Comparison of ENCODE assay signal across 19 mouse cellular contexts in the genomic region with DNA sequence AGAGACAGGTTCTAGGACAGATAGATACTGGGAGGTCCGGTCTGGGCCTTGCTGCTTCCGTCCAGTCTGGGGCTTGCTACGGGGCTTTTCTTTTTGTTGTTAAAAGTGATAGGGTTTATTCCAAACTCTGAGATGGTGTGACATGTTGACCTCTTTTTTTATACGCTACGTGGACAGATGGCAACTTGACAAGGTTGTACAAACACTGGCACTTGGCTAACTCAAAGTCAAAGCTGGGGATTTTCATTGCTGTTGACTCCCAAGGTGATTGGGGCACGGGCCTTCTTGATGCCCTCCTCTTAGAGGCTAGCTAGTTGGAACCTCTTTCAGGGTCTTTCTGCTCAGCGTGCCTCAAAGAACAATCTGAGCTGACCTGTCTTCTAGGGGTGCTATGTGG. TPM values are rescaled to one million over a fixed set of nuclear protein-coding genes. Genes with fewer than 3 reads are reported as not detected.
DNase-seq lines count a peak whose midpoint lies in the region; ATAC-seq and TF ChIP-seq lines count a peak whose summit lies in the region.
"Had no signal": no experiment of that assay in that cellular context is flagged by ENCODE, and none has a peak within 500 bp of the region (broad histone marks: within the 10 kb centered on the region; RNA-seq: fewer than 3 reads in every experiment).

No protein-coding gene starts in this region.

- no peak overlapping the region for H3K9ac ChIP-seq in stomach, embryonic 16.5 days (ENCODE audit: low read length)
- no peak overlapping the region for H3K9ac ChIP-seq in forebrain, embryonic 13.5 days
- H3K9ac ChIP-seq: embryonic facial prominence, embryonic 12.5 days; forebrain, embryonic 15.5 days; hindbrain, embryonic 14.5 days; limb, embryonic 12.5 days; liver, embryonic 15.5 days; midbrain, embryonic 12.5 days; neural tube, embryonic 13.5 days had no signal

- no peak for DNase-seq in heart, embryonic 10.5 days (ENCODE audit: low spot score)
- DNase-seq in heart, postnatal 36 days, result no peak
- DNase-seq in layer of hippocampus, adult 2 months (ENCODE audit: low spot score in 2 of 2), result no peak
- no peak for DNase-seq in layer of hippocampus, adult 9-11 months
- no peak for DNase-seq in embryonic facial prominence, embryonic 10.5 days (ENCODE audit: low spot score)
- DNase-seq: cerebellum, adult 9-10 months; gastrocnemius, postnatal 14 days; thymus, adult 18-20 months; thymus, postnatal 4 days had no signal

- H3K4me3 ChIP-seq in heart, embryonic 10.5 days, result no peak overlapping the region
- H3K4me3 ChIP-seq in layer of hippocampus, adult 2 months, result no peak overlapping the region
- no peak overlapping the region for H3K4me3 ChIP-seq in embryonic facial prominence, embryonic 10.5 days
- no peak overlapping the region for H3K4me3 ChIP-seq in stomach, embryonic 16.5 days (replicated peaks; ENCODE audit: low read length)
- H3K4me3 ChIP-seq in forebrain, embryonic 13.5 days, result no peak overlapping the region
- H3K4me3 ChIP-seq: embryonic facial prominence, embryonic 12.5 days; forebrain, embryonic 15.5 days; limb, embryonic 12.5 days; liver, embryonic 15.5 days; midbrain, embryonic 12.5 days; neural tube, embryonic 13.5 days had no signal

- no peak overlapping the region for H3K4me2 ChIP-seq in stomach, embryonic 16.5 days (ENCODE audit: low read depth, low read length)
- H3K4me2 ChIP-seq in forebrain, embryonic 13.5 days, result no peak overlapping the region
- H3K4me2 ChIP-seq: embryonic facial prominence, embryonic 12.5 days; forebrain, embryonic 15.5 days; hindbrain, embryonic 14.5 days; limb, embryonic 12.5 days; liver, embryonic 15.5 days; midbrain, embryonic 12.5 days; neural tube, embryonic 13.5 days had no signal

- ATAC-seq in stomach, embryonic 16.5 days (ENCODE audit: insufficient read depth, low FRiP score), result no peak
- no peak for ATAC-seq in forebrain, embryonic 13.5 days
- ATAC-seq: forebrain, embryonic 15.5 days; lung, postnatal 0 days had no signal

- no peaks in the 10 kb centered on the region for H3K36me3 ChIP-seq in heart, embryonic 10.5 days
- H3K36me3 ChIP-seq in embryonic facial prominence, embryonic 10.5 days (replicated peaks), result no peaks in the 10 kb centered on the region
- H3K36me3 ChIP-seq in stomach, embryonic 16.5 days (ENCODE audit: control insufficient read depth, insufficient read depth, low read length), result no peaks in the 10 kb centered on the region
- no peaks in the 10 kb centered on the region for H3K36me3 ChIP-seq in forebrain, embryonic 13.5 days (ENCODE audit: poor library complexity, severe bottlenecking)
- H3K36me3 ChIP-seq: embryonic facial prominence, embryonic 12.5 days; forebrain, embryonic 15.5 days; limb, embryonic 12.5 days; liver, embryonic 15.5 days; midbrain, embryonic 12.5 days; neural tube, embryonic 13.5 days had no signal

- WGBS in heart, embryonic 10.5 days, result 67% methylated on average over 7 of the region's 7 CpGs
- WGBS in embryonic facial prominence, embryonic 10.5 days, result 82% methylated on average over 7 of the region's 7 CpGs
- 68% methylated on average over 7 of the region's 7 CpGs for WGBS in stomach, embryonic 16.5 days
- 93% methylated on average over 7 of the region's 7 CpGs for WGBS in forebrain, embryonic 13.5 days

- H3K9me3 ChIP-seq in heart, embryonic 10.5 days, result no peaks in the 10 kb centered on the region
- 0 out of 2 replicates have a peak, but pooled peaks cover 4% of the 10 kb centered on the region for H3K9me3 ChIP-seq in embryonic facial prominence, embryonic 10.5 days
- H3K9me3 ChIP-seq in stomach, embryonic 16.5 days (replicated peaks; ENCODE audit: control insufficient read depth, low read length), result no peaks in the 10 kb centered on the region
- no peaks in the 10 kb centered on the region; the same call in 1 of the 2 replicates for H3K9me3 ChIP-seq in forebrain, embryonic 13.5 days (replicated peaks)
- H3K9me3 ChIP-seq: embryonic facial prominence, embryonic 12.5 days; forebrain, embryonic 15.5 days; limb, embryonic 12.5 days; liver, embryonic 15.5 days; midbrain, embryonic 12.5 days had no signal

- 0 out of 2 replicates have a peak overlapping the region, but pooled peaks have one; percentile 10 for H3K27ac ChIP-seq in heart, embryonic 10.5 days
- H3K27ac ChIP-seq in layer of hippocampus, adult 2 months, result peak overlapping the region; percentile 36; the same call in 1 of the 2 replicates
- H3K27ac ChIP-seq in embryonic facial prominence, embryonic 10.5 days (replicated peaks), result 0 out of 2 replicates have a peak overlapping the region, but pooled peaks have one; percentile 63
- peak overlapping the region; percentile 17; the same call in 1 of the 2 replicates for H3K27ac ChIP-seq in stomach, embryonic 16.5 days (ENCODE audit: low read length)
- no peak overlapping the region for H3K27ac ChIP-seq in forebrain, embryonic 13.5 days
- H3K27ac ChIP-seq: embryonic facial prominence, embryonic 12.5 days; forebrain, embryonic 15.5 days; hindbrain, embryonic 14.5 days; limb, embryonic 12.5 days; liver, embryonic 15.5 days; midbrain, embryonic 12.5 days; neural tube, embryonic 13.5 days had no signal

- no peak for TF ChIP-seq CTCF in layer of hippocampus, adult 2 months (conservative IDR thresholded peaks at IDR 0.05)

- no peaks in the 10 kb centered on the region for H3K27me3 ChIP-seq in heart, embryonic 10.5 days (ENCODE audit: insufficient read depth, poor library complexity, severe bottlenecking)
- H3K27me3 ChIP-seq in embryonic facial prominence, embryonic 10.5 days (replicated peaks; ENCODE audit: low read depth, poor library complexity, severe bottlenecking), result no peaks in the 10 kb centered on the region
- no peaks in the 10 kb centered on the region for H3K27me3 ChIP-seq in stomach, embryonic 16.5 days (ENCODE audit: control insufficient read depth, insufficient read depth, low read length)
- no peaks in the 10 kb centered on the region for H3K27me3 ChIP-seq in forebrain, embryonic 13.5 days
- H3K27me3 ChIP-seq: embryonic facial prominence, embryonic 12.5 days; forebrain, embryonic 15.5 days; limb, embryonic 12.5 days; liver, embryonic 15.5 days; neural tube, embryonic 13.5 days had no signal

- peaks cover 8% of the 10 kb centered on the region for H3K4me1 ChIP-seq in heart, embryonic 10.5 days
- peaks cover 3% of the 10 kb centered on the region for H3K4me1 ChIP-seq in embryonic facial prominence, embryonic 10.5 days
- H3K4me1 ChIP-seq in stomach, embryonic 16.5 days (ENCODE audit: control insufficient read depth, insufficient read depth, low read length), result no peaks in the 10 kb centered on the region
- peaks cover 5% of the 10 kb centered on the region; the same call in 1 of the 2 replicates for H3K4me1 ChIP-seq in forebrain, embryonic 13.5 days
- H3K4me1 ChIP-seq: forebrain, embryonic 15.5 days; limb, embryonic 12.5 days had no signal

- intact Hi-C loops in heart, postnatal 36 days (cut with DNase I), result no loop called here

RNA-seq across cellular contexts. Expression of a gene that starts 13.7 kb away (rescaled TPM):
- 390 and 444 TPM in 2 replicates for polyA plus RNA-seq in heart, embryonic 10.5 days (2016; fragmentation: Nextera tagmentation; extraction: Ambion mirVana)
- 10 to 100 TPM; 13.0 TPM for total RNA-seq in heart, postnatal 36 days (2021)
- 10 to 100 TPM; 97.6 to 98.3 TPM for total RNA-seq in layer of hippocampus, adult 2 months (2021)
- polyA plus RNA-seq in embryonic facial prominence, embryonic 10.5 days (2016; fragmentation: Nextera tagmentation; extraction: Ambion mirVana), result 400 and 403 TPM in 2 replicates
- polyA plus RNA-seq in stomach, embryonic 16.5 days (2015; fragmentation: Nextera tagmentation; extraction: Ambion mirVana), result 324 and 325 TPM in 2 replicates
- polyA plus RNA-seq in forebrain, embryonic 13.5 days (2015; fragmentation: Nextera tagmentation; extraction: Ambion mirVana), result 195 and 253 TPM in 2 replicates
